Comparison of ENCODE assay signal across 8 mouse cellular contexts in genomic region chr6:37617431-37618011, GRCm38 (mm10).
DNase-seq lines count a peak whose midpoint lies in the region; ATAC-seq and TF ChIP-seq lines count a peak whose summit lies in the region.

No protein-coding gene starts in this region.

- no peak for DNase-seq in midbrain, embryonic 10.5 days (ENCODE audit: low spot score)
- DNase-seq in midbrain, embryonic 14.5 days = no peak
- DNase-seq in embryo, embryonic 10 days (ENCODE audit: low spot score) = peak; percentile 69
- DNase-seq in kidney, adult 9 months = peak; percentile 66
- DNase-seq in lung, postnatal 36 days = peak; percentile 78
- no peak for DNase-seq in cerebellum, adult 2 months
- DNase-seq in layer of hippocampus, adult 8-10 months (ENCODE audit: low spot score in 2 of 2) = no peak

- WGBS in midbrain, embryonic 10.5 days = 69% methylated on average over 10 of the region's 10 CpGs
- 79% methylated on average over 10 of the region's 10 CpGs for WGBS in midbrain, embryonic 14.5 days
- 72% methylated on average over 10 of the region's 10 CpGs for whole genome bisulfite sequencing in cerebellum, adult 2 months

- no peak overlapping the region for H3K9ac ChIP-seq in midbrain, embryonic 14.5 days (replicated peaks; ENCODE audit: low read length)

- peaks cover 18% of the 10 kb centered on the region for H3K4me1 ChIP-seq in midbrain, embryonic 10.5 days
- peaks cover 3% of the 10 kb centered on the region; the same call in 1 of the 2 replicates for H3K4me1 ChIP-seq in midbrain, embryonic 14.5 days (ENCODE audit: control insufficient read depth, insufficient read depth, low read length)
- H3K4me1 ChIP-seq in cerebellum, adult 2 months (ENCODE audit: control insufficient read depth, insufficient read depth, low read length) = no peaks in the 10 kb centered on the region

- TF ChIP-seq POLR2A in cerebellum, adult 2 months (IDR thresholded peaks at IDR 0.05; ENCODE audit: borderline replicate concordance, insufficient read depth, low read length) = no peak

- no peaks in the 10 kb centered on the region for H3K9me3 ChIP-seq in midbrain, embryonic 10.5 days (replicated peaks)
- no peaks in the 10 kb centered on the region for H3K9me3 ChIP-seq in midbrain, embryonic 14.5 days (ENCODE audit: control insufficient read depth, low read length)

- H3K4me3 ChIP-seq in midbrain, embryonic 10.5 days = no peak overlapping the region
- no peak overlapping the region for H3K4me3 ChIP-seq in midbrain, embryonic 14.5 days (replicated peaks; ENCODE audit: low read depth, low read length)
- no peak overlapping the region for H3K4me3 ChIP-seq in cerebellum, adult 2 months (replicated peaks; ENCODE audit: insufficient read depth, low read depth, low read length)

- H3K36me3 ChIP-seq in midbrain, embryonic 10.5 days = no peaks in the 10 kb centered on the region
- H3K36me3 ChIP-seq in midbrain, embryonic 14.5 days (ENCODE audit: control insufficient read depth, insufficient read depth, low read length) = no peaks in the 10 kb centered on the region

- no peaks in the 10 kb centered on the region for H3K27me3 ChIP-seq in midbrain, embryonic 10.5 days (ENCODE audit: low read depth, poor library complexity, severe bottlenecking)
- H3K27me3 ChIP-seq in midbrain, embryonic 14.5 days (ENCODE audit: control insufficient read depth, insufficient read depth, low read length) = no peaks in the 10 kb centered on the region
- no peaks in the 10 kb centered on the region for H3K27me3 ChIP-seq in cerebellum, adult 2 months (ENCODE audit: control insufficient read depth, insufficient read depth, low read length)

- no peak overlapping the region for H3K4me2 ChIP-seq in midbrain, embryonic 14.5 days (ENCODE audit: low read length)

- ATAC-seq in midbrain, embryonic 14.5 days (ENCODE audit: low FRiP score, low TSS enrichment) = no peak
- no peak for ATAC-seq in erythroid progenitor cell, adult 5-6 weeks (replicated peaks; ENCODE audit: low FRiP score, poor library complexity, severe bottlenecking)

- TF ChIP-seq CTCF in cerebellum, adult 2 months (IDR thresholded peaks at IDR 0.05; ENCODE audit: borderline replicate concordance, insufficient read depth, low read depth, low read length) = no peak

- peak overlapping the region; percentile 55; the same call in 1 of the 2 replicates for H3K27ac ChIP-seq in midbrain, embryonic 10.5 days (replicated peaks)
- H3K27ac ChIP-seq in midbrain, embryonic 14.5 days (replicated peaks; ENCODE audit: low read depth, low read length) = no peak overlapping the region
- H3K27ac ChIP-seq in cerebellum, adult 2 months (ENCODE audit: insufficient read depth, low read length) = no peak overlapping the region

Comparison
In these comparisons a context has a peak if more than half of its experiments do, and no peak if none do; other contexts are left out.
1. DNase-seq: peak in embryo, embryonic 10 days (single experiment), kidney, adult 9 months (single experiment) and lung, postnatal 36 days (single experiment); none in midbrain, embryonic 10.5 days (single experiment), midbrain, embryonic 14.5 days (single experiment), cerebellum, adult 2 months (0 of 2) and layer of hippocampus, adult 8-10 months (0 of 2).